Mouse (Mus musculus): ENCODE measurements at regions not wholly inside any gene's neighbourhood (a gene's known extent, or its start where the extent isn't known, plus 50 kb on each side); places are given as distances from the start of the nearest gene placed in this dataset.

DNA sequence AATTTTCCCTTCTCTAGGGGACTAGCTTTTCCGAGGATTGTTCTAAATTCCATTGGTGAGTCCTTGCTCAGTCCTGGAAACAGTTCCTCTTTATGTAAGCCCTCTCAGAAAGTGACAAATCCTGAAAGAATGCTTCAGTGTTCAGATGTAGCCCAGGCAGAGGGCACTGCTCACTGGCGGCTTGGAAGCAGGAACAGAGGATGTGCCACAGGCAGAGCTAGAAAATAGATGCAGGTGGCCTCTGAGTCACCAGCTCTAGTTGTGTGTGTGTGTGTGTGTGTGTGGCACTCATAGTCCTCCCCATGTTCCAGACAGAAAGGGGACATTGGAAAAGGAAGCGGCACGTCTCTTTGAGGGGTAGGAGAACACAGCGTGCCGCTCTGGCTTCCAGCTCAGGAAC is 52.5 kb upstream of the Ampd3 start:
- H3K4me3 ChIP-seq (ENCODE audit: low read depth, low read length) = no peak overlapping the region
- H3K9ac ChIP-seq = no peak overlapping the region
- ATAC-seq (peak; percentile 61), DNase-seq (no peak)
- WGBS = 75% methylated on average over 6 of the region's 6 CpGs
- no peaks in the 10 kb centered on the region for H3K4me1 ChIP-seq (ENCODE audit: insufficient read depth)
- H3K27ac ChIP-seq (ENCODE audit: low read depth, low read length) = no peak overlapping the region
- no peaks in the 10 kb centered on the region for H3K9me3 ChIP-seq (ENCODE audit: low read length)
- H3K27me3 ChIP-seq (ENCODE audit: insufficient read depth, low read length) = no peaks in the 10 kb centered on the region
- no peak overlapping the region for H3K4me2 ChIP-seq (ENCODE audit: low read depth)
- TF ChIP-seq CTCF (IDR thresholded peaks at IDR 0.05; ENCODE audit: low read depth) = no peak
- no peaks in the 10 kb centered on the region for H3K36me3 ChIP-seq (ENCODE audit: insufficient read depth)

DNA sequence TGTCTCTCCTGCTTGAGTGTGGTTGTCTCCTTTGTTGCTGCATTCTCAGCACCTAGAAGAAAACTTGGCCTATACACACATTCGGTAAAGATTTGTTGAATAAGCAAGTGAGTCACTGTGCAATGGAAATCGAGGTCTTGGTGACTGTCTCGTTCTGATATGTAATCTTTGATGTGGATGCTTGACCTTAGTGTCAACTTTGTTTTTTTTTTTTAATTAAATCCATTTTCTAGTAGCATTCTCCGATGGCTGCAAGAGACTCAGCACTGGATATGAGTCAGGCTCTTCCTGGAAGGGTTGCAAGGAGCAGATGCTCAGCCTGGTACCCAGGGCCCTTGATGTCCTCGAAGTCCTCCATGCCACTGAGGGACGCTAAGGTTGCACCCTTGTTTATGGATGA is 50.9 kb upstream of the Ampd3 start:
- ATAC-seq (no peak), DNase-seq (no peak)
- Histone ChIP-seq H3K4me1 (ENCODE audit: insufficient read depth) (no peaks in the 10 kb centered on the region), H3K27me3 (ENCODE audit: insufficient read depth, low read length) (no peaks in the 10 kb centered on the region), H3K4me3 (ENCODE audit: low read depth, low read length) (no peak overlapping the region), H3K9me3 (ENCODE audit: low read length) (no peaks in the 10 kb centered on the region), H3K9ac (no peak overlapping the region), H3K36me3 (ENCODE audit: insufficient read depth) (no peaks in the 10 kb centered on the region), H3K4me2 (ENCODE audit: low read depth) (no peak overlapping the region), H3K27ac (ENCODE audit: low read depth, low read length) (no peak overlapping the region)
- no peak for TF ChIP-seq CTCF (IDR thresholded peaks at IDR 0.05; ENCODE audit: low read depth)
- 86% methylated on average over 6 of the region's 6 CpGs for WGBS

Measured in forebrain, postnatal 0 days (tissue).